8 mouse cellular contexts compared by ENCODE assay signal in genomic region chr10:68207803-68208669, GRCm38 (mm10).
DNase-seq lines count a peak whose midpoint lies in the region; ATAC-seq and TF ChIP-seq lines count a peak whose summit lies in the region.

No protein-coding gene starts in this region.

- no peak overlapping the region for H3K4me3 ChIP-seq in liver, embryonic 12.5 days
- peak overlapping the region; percentile 5; the same call in 1 of the 2 replicates for H3K4me3 ChIP-seq in limb, embryonic 15.5 days
- H3K4me3 ChIP-seq in stomach, postnatal 0 days (ENCODE audit: low read depth, low read length) = no peak overlapping the region

- H3K36me3 ChIP-seq in liver, embryonic 12.5 days = no peaks in the 10 kb centered on the region
- no peaks in the 10 kb centered on the region; the same call in 1 of the 2 replicates for H3K36me3 ChIP-seq in limb, embryonic 15.5 days
- H3K36me3 ChIP-seq in stomach, postnatal 0 days (ENCODE audit: control insufficient read depth, insufficient read depth, low read length) = no peaks in the 10 kb centered on the region

- H3K4me1 ChIP-seq in liver, embryonic 12.5 days = no peaks in the 10 kb centered on the region
- H3K4me1 ChIP-seq in limb, embryonic 15.5 days = peaks cover 33% of the 10 kb centered on the region
- H3K4me1 ChIP-seq in stomach, postnatal 0 days (replicated peaks; ENCODE audit: control insufficient read depth, insufficient read depth) = no peaks in the 10 kb centered on the region; the same call in 1 of the 2 replicates

- TF ChIP-seq CTCF in stomach, postnatal 0 days (IDR thresholded peaks at IDR 0.05; ENCODE audit: low read depth) = no peak

- no peak overlapping the region for H3K9ac ChIP-seq in liver, embryonic 12.5 days
- H3K9ac ChIP-seq in limb, embryonic 15.5 days = no peak overlapping the region
- H3K9ac ChIP-seq in stomach, postnatal 0 days (ENCODE audit: low read length) = no peak overlapping the region

- no peaks in the 10 kb centered on the region for H3K9me3 ChIP-seq in liver, embryonic 12.5 days (replicated peaks)
- H3K9me3 ChIP-seq in limb, embryonic 15.5 days = no peaks in the 10 kb centered on the region
- no peaks in the 10 kb centered on the region for H3K9me3 ChIP-seq in stomach, postnatal 0 days (ENCODE audit: control insufficient read depth, low read length)

- no peak for ATAC-seq in liver, embryonic 12.5 days
- ATAC-seq in limb, embryonic 15.5 days (ENCODE audit: insufficient number of reproducible peaks, low FRiP score, low TSS enrichment, low read depth) = no peak
- ATAC-seq in stomach, postnatal 0 days (ENCODE audit: low FRiP score, low TSS enrichment) = no peak
- ATAC-seq in inflammation-experienced regulatory T-cells, adult 6 months = no peak

- WGBS in liver, embryonic 12.5 days (ENCODE audit: insufficient replicate concordance) = 68% methylated on average over 20 of the region's 20 CpGs
- 14% methylated on average over 20 of the region's 20 CpGs for WGBS in limb, embryonic 15.5 days
- 22% methylated on average over 20 of the region's 20 CpGs for WGBS in stomach, postnatal 0 days

- no peaks in the 10 kb centered on the region for H3K27me3 ChIP-seq in liver, embryonic 12.5 days (replicated peaks)
- H3K27me3 ChIP-seq in limb, embryonic 15.5 days = no peaks in the 10 kb centered on the region
- no peaks in the 10 kb centered on the region for H3K27me3 ChIP-seq in stomach, postnatal 0 days (ENCODE audit: control insufficient read depth, insufficient read depth, low read length)

- DNase-seq in liver = peak; percentile 43
- peak; percentile 67 to 73 for DNase-seq in cerebellum, postnatal 14 days
- DNase-seq in gastrocnemius, postnatal 14 days = peak; percentile 30
- no peak for DNase-seq in stomach, postnatal 0 days (ENCODE audit: low spot score)
- DNase-seq in thymus, postnatal 4 days = no peak

- intact Hi-C loops in gastrocnemius, postnatal 14 days (cut with DNase I; ENCODE audit: low total_unique reads) = no loop called here

- H3K27ac ChIP-seq in liver, embryonic 12.5 days = no peak overlapping the region
- no peak overlapping the region for H3K27ac ChIP-seq in limb, embryonic 15.5 days
- H3K27ac ChIP-seq in stomach, postnatal 0 days (replicated peaks) = no peak overlapping the region

- no peak overlapping the region for H3K4me2 ChIP-seq in liver, embryonic 12.5 days
- 0 out of 2 replicates have a peak overlapping the region, but pooled peaks have one; percentile 15 for H3K4me2 ChIP-seq in limb, embryonic 15.5 days
- H3K4me2 ChIP-seq in stomach, postnatal 0 days (replicated peaks; ENCODE audit: low read depth) = peak overlapping the region; percentile 12; the same call in 1 of the 2 replicates

- no peak for TF ChIP-seq EP300 in stomach, postnatal 0 days (optimal IDR thresholded peaks at IDR 0.05)

Comparison
In these comparisons a context has a peak if more than half of its experiments do, and no peak if none do; other contexts are left out.
1. DNase-seq: peak in liver (single experiment), cerebellum, postnatal 14 days (2 of 2) and gastrocnemius, postnatal 14 days (single experiment); none in stomach, postnatal 0 days (single experiment) and thymus, postnatal 4 days (single experiment).